Mouse (Mus musculus) intestine, embryonic 16.5 days (tissue): ENCODE data around the gene Rtl8b. TPM values are rescaled to one million over a fixed set of nuclear protein-coding genes. Genes with fewer than 3 reads are reported as not detected.
"Not testable (repeated sequence)": the region's sequence is repeated elsewhere in the genome, so short reads cannot be mapped to it uniquely, and the experiment has no call there.

Source experiments
- ATAC-seq: fragments of 200-750 bp; cut with Nextera tagmentation; 2 replicates; pipeline ENCODE4 v1.8.0; 2017; ENCODE audit warnings: moderate TSS enrichment, moderate library complexity
- H3K27ac ChIP-seq: fragments of 300-500 bp; sonication (generic); 2 replicates; pipeline ENCODE4 v1.5.1; 2014; ENCODE audit warnings: mild to moderate bottlenecking, low read length
- H3K27me3 ChIP-seq: fragments of 300-500 bp; sonication (generic); replicated peaks from 2 replicates; pipeline ENCODE4 v1.6.1; 2014; ENCODE audit warnings: low read length, control low read depth, mixed read lengths; ENCODE audit not compliant: control insufficient read depth, insufficient read depth
- H3K36me3 ChIP-seq: fragments of 300-500 bp; sonication (generic); 2 replicates; pipeline ENCODE4 v1.6.1; 2014; ENCODE audit warnings: low read length, control low read depth; ENCODE audit not compliant: control insufficient read depth, insufficient read depth
- H3K4me1 ChIP-seq: fragments of 300-500 bp; sonication (generic); 2 replicates; pipeline ENCODE4 v1.6.1; 2014; ENCODE audit warnings: low read length, control low read depth, mixed read lengths; ENCODE audit not compliant: control insufficient read depth, insufficient read depth
- H3K4me2 ChIP-seq: fragments of 300-500 bp; sonication (generic); 2 replicates; pipeline ENCODE4 v1.6.1; 2014; ENCODE audit warnings: low read depth, low read length, control low read depth
- H3K4me3 ChIP-seq: fragments of 300-500 bp; sonication (generic); 2 replicates; pipeline ENCODE4 v1.5.1; 2014; ENCODE audit warnings: mild to moderate bottlenecking, low read length
- H3K9ac ChIP-seq: fragments of 300-500 bp; sonication (generic); 2 replicates; pipeline ENCODE4 v1.6.1; 2014; ENCODE audit warnings: low read depth, low read length
- H3K9me3 ChIP-seq: fragments of 300-500 bp; sonication (generic); 2 replicates; pipeline ENCODE4 v1.6.1; 2016; ENCODE audit warnings: low read length, control low read depth; ENCODE audit not compliant: control insufficient read depth
- WGBS: fragments of 180-500 bp; shearing (Covaris S2); extraction: QIAGEN DNeasy Blood & Tissue Kit; methylation state at CpG from one replicate; pipeline ENCODE4 v1.1.7; 2014; 5-methylcytosine and 5-hydroxymethylcytosine counted together
- polyA plus RNA-seq: library from polyadenylated mRNA; unstranded; fragments of >200 nt; fragmentation: Nextera tagmentation; extraction: Ambion mirVana; gene quantifications from 2 replicates; pipeline ENCODE4 v1.2.1, GENCODE M21; 2015

Rtl8b gene
- polyA plus RNA-seq, 1 experiment from 2014 or later = 35.4 TPM

DNA sequence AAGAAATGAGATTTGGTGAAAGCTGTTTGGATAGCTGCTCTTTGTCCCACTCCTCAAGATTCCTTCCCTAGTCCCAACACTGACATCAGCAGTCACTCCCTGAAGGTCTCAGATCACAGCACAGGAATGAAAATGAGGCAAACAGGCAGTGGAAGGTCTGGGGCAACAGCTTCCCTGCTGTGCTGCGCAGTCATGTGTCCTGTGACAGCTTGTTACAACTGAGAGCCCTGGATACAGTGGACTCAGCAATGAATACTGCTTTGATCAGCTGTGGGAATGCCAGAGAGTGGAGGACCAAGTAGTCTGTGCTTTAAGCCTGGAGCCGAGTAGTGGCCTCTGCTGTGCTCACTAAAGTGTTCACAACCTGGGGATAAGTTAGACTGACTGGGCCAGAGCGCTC lies 12.4 kb upstream of the Rtl8b start:
- H3K27ac ChIP-seq, H3K4me2 ChIP-seq, H3K4me1 ChIP-seq, H3K9me3 ChIP-seq, H3K36me3 ChIP-seq, ATAC-seq, H3K4me3 ChIP-seq, H3K9ac ChIP-seq, H3K27me3 ChIP-seq: not testable (repeated sequence)
- 58% methylated on average over 2 of the region's 3 CpGs for WGBS

DNA sequence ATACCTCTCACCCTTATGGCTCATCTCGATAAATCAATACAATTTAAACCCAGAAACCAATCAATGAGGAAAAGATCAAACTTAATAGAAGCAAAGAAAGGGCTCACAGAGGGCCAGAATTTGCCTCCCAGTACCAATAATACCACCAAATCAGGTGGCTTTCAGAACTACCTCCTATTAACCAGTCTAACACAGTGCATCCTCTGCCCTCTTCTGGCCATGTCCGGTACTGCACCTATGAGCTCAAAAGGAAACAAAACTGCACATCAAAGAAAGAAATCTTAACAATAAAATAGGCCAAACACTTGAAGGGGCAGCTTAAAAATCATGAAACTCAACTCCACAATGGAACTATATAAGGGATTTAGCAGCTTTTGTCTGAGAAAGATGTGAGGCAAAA lies 6.7 kb upstream of the Rtl8b start:
- not testable (repeated sequence) for H3K4me1 ChIP-seq, ATAC-seq, H3K9ac ChIP-seq, H3K4me3 ChIP-seq, H3K36me3 ChIP-seq, H3K9me3 ChIP-seq, H3K27me3 ChIP-seq, H3K27ac ChIP-seq, H3K4me2 ChIP-seq
- WGBS = 0% methylated on average over 1 of the region's 2 CpGs

DNA sequence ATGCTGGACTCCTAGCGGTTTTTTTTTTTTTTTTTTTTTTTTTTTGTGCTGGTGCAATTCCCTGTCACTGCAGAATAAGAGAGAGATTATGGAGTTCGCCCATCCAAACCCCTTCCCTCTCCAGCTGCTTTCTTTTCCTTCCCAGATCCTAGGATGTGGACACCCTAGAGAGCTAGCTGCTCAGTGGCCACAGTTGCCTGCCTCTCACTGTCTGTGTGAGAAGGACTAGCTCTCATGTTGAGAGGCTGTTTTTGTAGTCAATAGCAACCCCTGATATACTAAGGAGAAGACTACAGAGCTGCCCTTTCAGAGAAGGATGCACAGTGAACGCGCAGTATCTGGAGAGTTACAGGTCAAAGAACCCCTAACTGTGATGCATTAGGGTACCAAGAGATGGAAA lies 488 bp upstream of the Rtl8b start:
- not testable (repeated sequence) for H3K27me3 ChIP-seq, H3K9me3 ChIP-seq, H3K4me1 ChIP-seq, H3K9ac ChIP-seq, H3K27ac ChIP-seq, H3K36me3 ChIP-seq
- peak; percentile 19; the same call in 1 of the 2 replicates for ATAC-seq
- Histone ChIP-seq H3K4me3 (peak overlapping the region; percentile 35), H3K4me2 (peak overlapping the region; percentile 46; the same call in 1 of the 2 replicates)
- 16% methylated on average over 3 of the region's 4 CpGs for WGBS

DNA sequence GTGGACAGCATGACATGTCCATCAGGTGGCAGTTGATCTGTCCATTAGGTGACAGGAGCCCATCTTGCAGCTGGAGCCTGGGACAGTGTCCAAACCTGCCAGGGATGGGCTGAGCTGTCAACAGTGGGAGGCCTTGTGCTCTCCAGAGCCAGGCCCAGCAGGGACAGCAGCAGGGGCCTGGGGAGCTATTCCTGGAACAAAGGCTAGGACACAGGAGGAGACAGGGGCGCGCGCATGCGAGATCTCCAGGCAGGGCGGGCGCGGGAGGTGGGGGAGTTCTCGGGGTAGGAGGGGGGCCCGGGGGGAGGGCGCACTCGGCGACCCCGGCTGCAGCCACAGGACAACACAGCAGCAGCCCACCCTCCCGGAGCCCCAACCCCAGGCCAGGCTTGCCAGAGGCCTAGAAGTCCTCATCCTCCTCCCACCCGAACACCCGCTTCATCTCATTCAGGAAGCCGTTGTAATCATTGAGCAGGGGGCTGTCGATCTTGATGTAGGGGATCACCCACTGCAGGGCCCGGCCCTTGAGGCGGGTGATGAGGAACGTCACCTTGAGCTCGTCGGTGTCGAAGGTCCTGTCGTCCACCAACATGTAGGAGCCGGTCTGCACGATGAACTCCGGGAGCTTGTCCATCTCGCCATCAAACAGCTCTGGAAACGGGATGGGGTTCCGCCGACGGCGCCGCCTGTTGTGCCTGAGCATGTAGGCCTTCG lies 494 bp downstream of the Rtl8b start:
- not testable (repeated sequence) for H3K9ac ChIP-seq, H3K27me3 ChIP-seq, H3K4me1 ChIP-seq, H3K36me3 ChIP-seq, H3K9me3 ChIP-seq, H3K4me2 ChIP-seq, H3K27ac ChIP-seq
- peak; percentile 71 for ATAC-seq
- no CpG with 5 or more reads among the region's 36 CpGs for WGBS
- peak overlapping the region; percentile 35 for H3K4me3 ChIP-seq

DNA sequence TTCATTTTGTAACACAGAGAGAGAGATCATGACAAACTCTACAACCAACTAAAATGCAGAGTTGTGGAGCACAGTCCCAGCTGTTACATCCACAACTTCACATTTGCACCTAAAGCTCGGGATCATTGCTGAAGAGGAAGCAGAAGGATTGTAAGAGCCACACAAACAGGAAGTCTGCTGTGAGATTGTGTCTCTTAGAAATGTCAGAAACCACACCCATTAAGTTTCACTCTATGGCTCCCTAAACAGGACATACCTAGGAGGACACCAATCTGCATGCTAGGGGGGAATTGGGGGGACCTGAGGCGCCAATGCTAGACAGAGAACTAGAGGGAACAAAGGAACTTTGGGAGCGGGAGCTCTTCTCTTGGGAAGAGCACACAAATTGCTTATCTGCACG lies 17.3 kb downstream of the Rtl8b start:
- not testable (repeated sequence) for H3K27ac ChIP-seq, H3K9ac ChIP-seq, H3K4me1 ChIP-seq, H3K36me3 ChIP-seq, H3K4me3 ChIP-seq, H3K4me2 ChIP-seq, H3K9me3 ChIP-seq, H3K27me3 ChIP-seq, ATAC-seq
- 57% methylated on average over 4 of the region's 4 CpGs for WGBS

DNA sequence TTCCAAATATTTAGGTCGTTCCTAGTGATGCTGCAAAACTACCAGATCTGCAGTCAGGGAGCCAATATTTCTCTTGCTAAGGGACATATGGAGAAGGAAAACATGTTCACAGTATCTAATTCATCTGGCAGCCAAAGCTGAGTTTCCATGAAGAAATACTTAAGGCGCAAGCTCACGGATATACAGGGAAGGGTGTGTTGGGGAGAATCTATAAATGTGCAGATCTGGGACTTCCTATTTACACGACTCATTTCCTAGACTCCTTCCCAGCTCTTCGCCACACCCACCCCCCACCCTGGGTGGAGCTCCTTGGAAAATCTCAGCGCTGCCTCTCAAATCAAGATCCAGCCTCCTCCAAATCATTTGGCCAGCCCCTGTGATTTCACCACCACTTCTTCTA lies 24.3 kb downstream of the Rtl8b start:
- no peaks in the 10 kb centered on the region for H3K27me3 ChIP-seq
- no peak overlapping the region for H3K27ac ChIP-seq
- H3K4me2 ChIP-seq = no peak overlapping the region
- no peak overlapping the region for H3K4me3 ChIP-seq
- no peaks in the 10 kb centered on the region for H3K36me3 ChIP-seq
- 78% methylated on average over 6 of the region's 6 CpGs for WGBS
- no peaks in the 10 kb centered on the region for H3K4me1 ChIP-seq
- no peaks in the 10 kb centered on the region for H3K9me3 ChIP-seq
- ATAC-seq = no peak
- no peak overlapping the region for H3K9ac ChIP-seq

DNA sequence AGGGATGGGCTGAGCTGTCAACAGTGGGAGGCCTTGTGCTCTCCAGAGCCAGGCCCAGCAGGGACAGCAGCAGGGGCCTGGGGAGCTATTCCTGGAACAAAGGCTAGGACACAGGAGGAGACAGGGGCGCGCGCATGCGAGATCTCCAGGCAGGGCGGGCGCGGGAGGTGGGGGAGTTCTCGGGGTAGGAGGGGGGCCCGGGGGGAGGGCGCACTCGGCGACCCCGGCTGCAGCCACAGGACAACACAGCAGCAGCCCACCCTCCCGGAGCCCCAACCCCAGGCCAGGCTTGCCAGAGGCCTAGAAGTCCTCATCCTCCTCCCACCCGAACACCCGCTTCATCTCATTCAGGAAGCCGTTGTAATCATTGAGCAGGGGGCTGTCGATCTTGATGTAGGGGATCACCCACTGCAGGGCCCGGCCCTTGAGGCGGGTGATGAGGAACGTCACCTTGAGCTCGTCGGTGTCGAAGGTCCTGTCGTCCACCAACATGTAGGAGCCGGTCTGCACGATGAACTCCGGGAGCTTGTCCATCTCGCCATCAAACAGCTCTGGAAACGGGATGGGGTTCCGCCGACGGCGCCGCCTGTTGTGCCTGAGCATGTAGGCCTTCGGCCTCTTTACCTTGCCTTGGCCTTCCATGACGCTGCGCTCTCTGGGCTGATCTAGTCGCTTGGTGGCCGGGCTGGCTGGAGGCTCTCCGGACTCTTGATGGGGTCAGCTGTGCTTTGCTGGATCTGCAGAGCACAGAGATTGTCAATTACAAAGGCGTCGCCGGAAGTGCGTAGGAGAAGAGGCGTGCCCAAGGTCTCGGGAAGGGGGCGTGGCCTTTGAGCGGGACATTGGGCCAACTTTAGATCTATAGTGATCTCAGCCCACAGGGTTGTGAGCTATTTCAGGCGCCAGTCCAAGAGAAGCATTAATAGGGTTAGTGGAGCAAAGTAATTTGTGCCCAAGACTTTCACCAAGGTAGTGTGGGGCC lies 26.9 kb downstream of the Rtl8b start, which contains the start of gene Rtl8a:
TSS of gene Rtl8a (minus strand) at position 703 of the 982 bp plus-strand sequence.
- Histone ChIP-seq H3K27ac (peak within 1 kb of the TSS; percentile 31; the same call in 1 of the 2 replicates), H3K4me3 (peak within 1 kb of the TSS; percentile 36), H3K4me2 (peak within 1 kb of the TSS; percentile 40)
- not testable (repeated sequence) for H3K36me3 ChIP-seq, H3K9me3 ChIP-seq, H3K9ac ChIP-seq, H3K4me1 ChIP-seq, H3K27me3 ChIP-seq
- 26% methylated on average over 12 of the region's 50 CpGs for WGBS
- peak; percentile 96 for ATAC-seq

DNA sequence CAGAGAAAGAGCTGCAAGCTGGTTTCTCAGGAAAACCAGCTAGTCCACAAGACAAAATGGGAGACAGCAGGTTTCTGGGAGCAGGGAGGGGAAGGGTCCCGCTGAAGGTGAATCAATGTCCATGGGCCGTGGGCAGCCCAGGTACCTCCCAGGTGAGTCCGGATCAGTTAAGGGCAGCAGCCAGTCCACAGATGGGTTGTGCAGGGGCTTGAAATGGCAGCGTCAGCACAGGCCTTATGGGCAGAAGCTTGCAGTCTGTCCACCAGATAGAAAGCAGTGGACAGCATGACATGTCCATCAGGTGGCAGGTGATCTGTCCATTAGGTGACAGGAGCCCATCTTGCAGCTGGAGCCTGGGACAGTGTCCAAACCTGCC lies 27.6 kb downstream of the Rtl8b start:
- not testable (repeated sequence) for H3K4me2 ChIP-seq, H3K27me3 ChIP-seq, H3K9me3 ChIP-seq, H3K4me3 ChIP-seq, H3K36me3 ChIP-seq, ATAC-seq, H3K27ac ChIP-seq, H3K9ac ChIP-seq, H3K4me1 ChIP-seq
- 47% methylated on average over 3 of the region's 4 CpGs for WGBS

DNA sequence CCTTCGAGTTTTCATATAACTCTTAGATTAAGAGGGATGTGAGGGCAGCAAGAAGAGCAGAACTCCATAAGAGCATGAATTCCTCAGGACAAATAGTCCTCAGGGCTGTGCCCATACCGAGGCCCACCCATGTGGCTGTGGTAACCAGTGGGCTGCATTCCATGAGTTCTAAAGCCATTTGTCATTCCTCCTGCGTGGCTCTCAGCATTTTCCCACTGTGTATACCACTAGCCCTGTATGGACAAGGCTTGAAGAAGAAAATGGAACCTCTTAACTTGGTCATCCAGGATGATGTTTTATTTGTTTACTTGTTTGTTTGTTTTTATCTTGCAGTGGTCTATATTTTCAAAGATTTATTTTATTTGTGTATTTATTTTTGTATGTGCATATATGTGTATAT lies 32.1 kb downstream of the Rtl8b start:
- not testable (repeated sequence) for H3K4me2 ChIP-seq, H3K9ac ChIP-seq, H3K36me3 ChIP-seq, ATAC-seq, H3K4me1 ChIP-seq, H3K9me3 ChIP-seq, H3K27me3 ChIP-seq, H3K27ac ChIP-seq, H3K4me3 ChIP-seq
- WGBS = 57% methylated on average over 3 of the region's 3 CpGs
